ENCODE assay signal across 7 mouse cellular contexts in genomic region chr8:91802401-91803322, GRCm38 (mm10). TPM values are rescaled to one million over a fixed set of nuclear protein-coding genes. Genes with fewer than 3 reads are reported as not detected.
DNase-seq lines count a peak whose midpoint lies in the region; ATAC-seq and TF ChIP-seq lines count a peak whose summit lies in the region.

No protein-coding gene starts in this region.

- no peak overlapping the region for H3K27ac ChIP-seq in forebrain, embryonic 11.5 days (ENCODE audit: low read depth, low read length)
- H3K27ac ChIP-seq in midbrain, postnatal 0 days (ENCODE audit: low read depth, low read length): 0 out of 2 replicates have a peak overlapping the region, but pooled peaks have one; percentile 12

- no peaks in the 10 kb centered on the region for H3K9me3 ChIP-seq in forebrain, embryonic 11.5 days (ENCODE audit: control insufficient read depth, low read length)
- no peaks in the 10 kb centered on the region for H3K9me3 ChIP-seq in midbrain, postnatal 0 days (ENCODE audit: low read length)

- no peak for TF ChIP-seq CTCF in midbrain, postnatal 0 days (IDR thresholded peaks at IDR 0.05)

- H3K27me3 ChIP-seq in forebrain, embryonic 11.5 days (ENCODE audit: control insufficient read depth, insufficient read depth, low read length): peaks cover 92% of the 10 kb centered on the region
- peaks cover 18% of the 10 kb centered on the region; the same call in 1 of the 2 replicates for H3K27me3 ChIP-seq in midbrain, postnatal 0 days (ENCODE audit: insufficient read depth, low read length)

- no peak for ATAC-seq in forebrain, embryonic 11.5 days (replicated peaks; ENCODE audit: low FRiP score)
- no peak for ATAC-seq in midbrain, postnatal 0 days (ENCODE audit: low FRiP score)

- peak overlapping the region; percentile 86 for H3K4me2 ChIP-seq in forebrain, embryonic 11.5 days (ENCODE audit: low read depth, low read length, severe bottlenecking)
- peak overlapping the region; percentile 74 for H3K4me2 ChIP-seq in midbrain, postnatal 0 days (ENCODE audit: low read depth, low read length, poor library complexity, severe bottlenecking)

- no peak overlapping the region for H3K9ac ChIP-seq in forebrain, embryonic 11.5 days (ENCODE audit: low read length)
- H3K9ac ChIP-seq in midbrain, postnatal 0 days (replicated peaks; ENCODE audit: low read length, poor library complexity, severe bottlenecking): no peak overlapping the region

- peak overlapping the region; percentile 50 for H3K4me3 ChIP-seq in forebrain, embryonic 11.5 days (ENCODE audit: low read depth, low read length)
- H3K4me3 ChIP-seq in midbrain, postnatal 0 days (ENCODE audit: low read depth, low read length): peak overlapping the region; percentile 55

- H3K4me1 ChIP-seq in forebrain, embryonic 11.5 days (replicated peaks; ENCODE audit: control insufficient read depth, insufficient read depth, low read length): peaks cover 36% of the 10 kb centered on the region; the same call in 1 of the 2 replicates
- 0 out of 2 replicates have a peak, but pooled peaks cover 10% of the 10 kb centered on the region for H3K4me1 ChIP-seq in midbrain, postnatal 0 days (ENCODE audit: insufficient read depth, low read length)

- H3K36me3 ChIP-seq in forebrain, embryonic 11.5 days (ENCODE audit: control insufficient read depth, insufficient read depth, low read length): no peaks in the 10 kb centered on the region
- no peaks in the 10 kb centered on the region for H3K36me3 ChIP-seq in midbrain, postnatal 0 days (ENCODE audit: insufficient read depth, low read length)

- DNase-seq in embryo, embryonic 10.5 days (ENCODE audit: low spot score): peak; percentile 68
- DNase-seq in forebrain, embryonic 11.5 days (ENCODE audit: low spot score): peak; percentile 62
- peak; percentile 42 to 55 for DNase-seq in kidney, postnatal 4 days
- DNase-seq in midbrain, postnatal 0 days (ENCODE audit: low spot score): no peak
- no peak for DNase-seq in urinary bladder, postnatal 36 days (ENCODE audit: low spot score in 2 of 2)
- no peak for DNase-seq in spleen, postnatal 36 days (ENCODE audit: low spot score in 2 of 2)
- DNase-seq in urinary bladder, adult 2 months (ENCODE audit: low spot score): no peak

- WGBS in forebrain, embryonic 11.5 days: under 1% methylated on average over 29 of the region's 29 CpGs
- WGBS in midbrain, postnatal 0 days: 13% methylated on average over 29 of the region's 29 CpGs

RNA-seq across cellular contexts. Expression of gene Irx3, which starts 0.8 kb away (rescaled TPM):
- polyA plus RNA-seq in forebrain, embryonic 11.5 days (2014; fragmentation: Nextera tagmentation; extraction: Ambion mirVana): 11.4 and 14.7 TPM in 2 replicates
- total RNA-seq in midbrain, postnatal 0 days (2014; rRNA removed): 27.2 and 27.3 TPM in 2 replicates
- polyA plus RNA-seq in midbrain, postnatal 0 days (2015; fragmentation: Nextera tagmentation; extraction: Ambion mirVana): 10.6 and 13.4 TPM in 2 replicates
- polyA plus RNA-seq in urinary bladder, adult 2 months (2012; rRNA removed): 0.34 and 0.50 TPM in 2 replicates

Comparison
In these comparisons a context has a peak if more than half of its experiments do, and no peak if none do; other contexts are left out.
1. DNase-seq: peak in embryo, embryonic 10.5 days (single experiment), forebrain, embryonic 11.5 days (single experiment) and kidney, postnatal 4 days (2 of 2); none in midbrain, postnatal 0 days (single experiment), urinary bladder, postnatal 36 days (0 of 2), spleen, postnatal 36 days (0 of 2) and urinary bladder, adult 2 months (single experiment).